Mouse (Mus musculus) kidney, adult 8-10 months (tissue): Measurements from ENCODE around the gene Kctd6.

Experiments
- DNase-seq, 2 experiments: peaks; one replicate each; pipeline ENCODE4 v3.0.0; 2022

Kctd6 gene

DNA sequence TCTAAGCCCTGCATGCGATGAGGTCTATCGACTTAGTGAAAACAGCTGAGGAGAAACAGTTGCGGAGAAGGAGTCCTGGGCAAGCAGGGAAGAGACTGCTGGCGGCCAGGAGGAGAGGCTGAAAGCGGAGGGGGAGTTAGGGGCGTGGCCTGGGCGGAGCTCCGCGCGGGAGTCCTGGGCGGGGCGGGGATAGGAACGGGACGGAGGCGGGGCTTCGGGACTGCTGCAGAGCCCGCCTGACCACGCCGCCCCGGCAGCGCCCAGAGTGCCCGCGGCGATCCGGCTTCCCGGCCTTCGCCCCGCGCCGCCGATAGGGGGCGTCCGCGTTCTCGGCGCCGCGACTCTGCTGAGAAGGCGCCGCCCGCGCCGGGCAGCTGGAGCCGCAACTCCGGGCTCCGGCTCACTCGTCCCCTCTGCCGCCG is at the start of gene Kctd6:
Kctd6 (plus strand) TSS at position 338 of the 422 bp plus-strand sequence.
- DNase-seq, result peak; percentile 96 to 98

- no peak for DNase-seq
These were observed 49.5 kb upstream of the Kctd6 start for GRCm38 (mm10) chr14:8164463-8164862.

GRCm38 (mm10) chr14:8172507-8173410 is 41.2 kb upstream of the Kctd6 start, which contains the start of gene Pdhb:
Gene Pdhb, minus strand, starts transcription at chr14:8173025.
- peak; percentile 99 to 100 for DNase-seq

DNA sequence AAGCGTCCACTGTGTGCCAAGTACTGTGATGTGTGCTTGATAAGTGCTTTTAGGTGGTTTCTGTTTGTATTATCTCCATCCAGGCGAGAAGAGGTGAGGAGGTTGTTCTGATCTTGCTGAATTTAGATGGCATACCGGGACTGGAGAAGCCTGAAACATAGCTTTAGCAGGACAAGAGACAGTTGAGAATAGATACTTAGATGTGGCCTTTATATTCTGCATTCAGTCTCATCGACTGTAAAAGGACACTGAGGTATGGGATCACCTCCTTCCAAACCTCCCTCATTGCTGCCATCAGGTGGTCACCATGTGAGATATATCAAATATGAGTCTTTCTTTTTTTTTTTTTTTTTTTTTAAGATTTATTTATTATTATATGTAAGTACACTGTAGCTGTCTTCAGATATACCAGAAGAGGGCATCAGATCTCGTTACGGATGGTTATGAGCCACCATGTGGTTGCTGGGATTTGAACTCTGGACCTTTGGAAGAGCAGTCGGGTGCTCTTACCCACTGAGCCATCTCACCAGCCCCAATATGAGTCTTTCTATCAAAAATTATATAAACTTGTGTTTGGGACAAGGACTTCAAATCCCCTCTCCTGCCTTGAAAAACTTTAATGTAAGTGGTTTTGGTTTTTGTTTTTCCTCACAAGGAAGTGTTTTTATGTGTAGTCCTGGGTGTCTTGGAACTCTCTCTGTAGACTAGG is 40.2 kb upstream of the Kctd6 start:
- peak; percentile 26 for DNase-seq

DNA sequence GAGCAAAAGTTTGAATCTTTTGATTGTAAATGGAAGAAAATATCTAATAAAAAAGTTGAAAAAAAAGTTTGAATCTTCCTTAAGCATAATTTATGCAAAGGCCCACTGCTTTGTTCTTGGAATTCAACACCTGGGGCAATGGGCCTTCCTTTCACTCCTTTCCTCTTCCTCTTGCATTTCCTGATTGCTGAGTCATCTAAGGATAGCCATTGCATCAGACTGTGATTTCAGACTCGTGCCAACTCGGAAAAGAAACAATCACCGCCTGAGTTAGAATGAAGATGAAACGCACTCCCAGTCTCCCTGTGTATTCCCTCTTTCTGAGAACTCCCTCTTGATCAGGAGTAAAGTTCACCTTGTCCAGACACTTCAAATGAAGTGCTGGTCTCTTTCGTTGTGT is 39.3 kb upstream of the Kctd6 start:
- DNase-seq, result no peak

DNA sequence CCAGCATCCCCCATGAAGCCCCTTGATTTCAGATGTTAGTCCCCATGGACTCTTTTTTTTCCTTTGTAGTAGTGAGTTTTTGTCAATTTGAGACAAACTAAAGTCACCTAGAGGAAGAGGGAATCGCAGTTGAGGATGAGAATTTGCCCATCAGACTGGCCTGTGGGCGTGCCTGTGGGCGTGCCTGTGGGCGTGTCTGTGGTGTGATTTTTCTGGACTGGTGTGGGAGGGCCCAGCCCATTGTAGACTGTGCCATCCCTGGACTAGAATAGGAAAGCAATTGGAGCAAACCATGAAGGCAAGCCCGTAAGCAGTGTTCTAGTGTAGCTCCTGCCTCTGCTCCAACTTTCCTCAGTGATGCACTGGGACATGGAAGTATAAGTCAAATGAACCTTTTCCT is 37.7 kb upstream of the Kctd6 start:
- DNase-seq, result no peak

- DNase-seq, result no peak
These were observed 33.4 kb upstream of the Kctd6 start for GRCm38 (mm10) chr14:8180371-8181035.

DNA sequence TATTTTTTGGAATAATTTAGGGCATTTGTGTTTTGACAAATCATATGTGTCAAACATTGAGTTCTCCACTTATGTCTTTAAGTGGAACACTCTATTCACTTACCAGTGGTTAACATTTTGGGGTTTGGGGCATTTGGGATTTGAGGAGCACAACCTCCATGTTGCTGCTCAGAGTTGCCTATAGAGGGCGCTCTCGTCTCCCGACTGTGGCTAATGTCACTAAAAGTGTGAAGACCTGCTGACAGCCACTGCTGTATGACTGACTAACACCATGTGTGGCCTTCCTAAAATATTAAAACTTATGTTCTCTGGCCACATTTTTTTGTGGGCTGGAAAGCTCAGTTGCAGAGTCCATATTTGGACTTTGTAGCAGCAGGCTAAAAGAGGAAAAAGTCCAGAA is 30.6 kb upstream of the Kctd6 start:
- DNase-seq, result no peak

- DNase-seq, result peak in 1 of 2 experiments; percentile 39
These were observed 27.5 kb upstream of the Kctd6 start for GRCm38 (mm10) chr14:8186278-8187045.

DNA sequence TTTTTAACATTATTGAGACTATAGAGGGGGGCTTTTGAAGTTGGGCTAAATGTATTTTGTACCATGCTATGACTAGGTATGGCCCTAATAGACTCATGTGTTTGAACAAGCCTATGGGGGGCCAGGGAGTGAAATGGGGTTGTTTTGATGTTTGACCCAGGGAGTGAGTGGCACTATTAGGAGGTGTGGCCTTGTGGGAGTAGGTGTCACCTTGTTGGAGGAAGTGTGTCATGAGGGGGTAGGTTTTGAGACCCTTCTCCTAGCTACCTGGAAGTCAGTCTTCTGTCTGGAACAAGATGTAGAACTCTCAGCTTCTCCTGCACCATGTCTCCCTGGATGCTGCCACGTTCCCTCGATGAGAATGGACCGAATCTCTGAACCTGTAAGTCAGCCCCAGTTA is 23.4 kb upstream of the Kctd6 start:
- DNase-seq, result no peak

DNA sequence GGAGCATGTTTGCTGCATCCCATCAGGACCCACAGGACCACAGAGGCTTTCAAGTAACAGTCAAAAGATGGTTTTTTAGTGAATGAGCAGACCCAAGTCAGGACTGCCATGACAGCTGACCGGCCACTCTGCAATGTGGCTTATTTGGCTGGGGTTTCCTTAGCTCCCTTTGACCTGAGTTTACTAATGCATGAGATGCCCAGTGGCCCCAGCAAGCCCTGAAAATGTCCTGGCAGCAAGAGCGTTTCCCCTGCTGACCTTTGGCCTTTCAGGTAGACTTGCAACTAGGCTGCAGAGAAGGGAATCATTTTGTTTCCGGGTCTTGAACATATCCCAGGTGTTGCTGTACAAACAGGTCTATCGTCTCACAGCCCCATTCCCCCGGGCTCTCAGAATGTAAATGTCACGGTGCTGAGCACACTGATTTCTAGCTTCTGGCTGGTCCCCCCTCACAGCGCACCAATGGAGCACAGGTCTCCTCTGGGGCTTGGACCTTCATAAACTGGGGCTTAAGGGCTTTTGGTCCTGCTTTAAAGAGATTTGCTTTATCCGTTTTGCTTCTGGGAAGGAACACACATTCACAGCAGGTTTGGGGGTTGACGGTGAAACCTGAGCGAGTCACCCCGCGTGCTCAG is 22.5 kb upstream of the Kctd6 start:
- DNase-seq, result no peak

GRCm38 (mm10) chr14:8192727-8193126 is 21.2 kb upstream of the Kctd6 start:
- no peak for DNase-seq

DNA sequence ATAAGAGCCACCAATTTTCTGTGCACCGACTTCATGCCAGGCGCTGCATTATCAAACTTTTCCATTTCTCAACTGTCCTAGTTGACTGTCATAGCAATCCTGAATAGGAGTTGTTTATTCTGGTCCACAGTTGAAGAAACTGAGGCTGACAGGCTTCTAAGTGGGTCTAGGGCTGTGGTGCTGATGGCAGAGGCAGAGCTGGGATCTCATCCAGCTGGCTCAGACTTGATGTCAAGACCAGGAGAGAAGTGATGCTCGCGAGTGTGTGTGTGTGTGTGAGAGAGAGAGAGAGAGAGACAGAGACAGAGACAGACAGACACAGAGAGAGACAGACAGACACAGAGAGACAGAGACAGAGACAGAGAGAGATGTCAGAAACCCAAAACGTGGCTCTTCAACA is 13.2 kb upstream of the Kctd6 start:
- no peak for DNase-seq

- DNase-seq, result no peak
These were observed 12.2 kb upstream of the Kctd6 start for GRCm38 (mm10) chr14:8201715-8202114.

DNA sequence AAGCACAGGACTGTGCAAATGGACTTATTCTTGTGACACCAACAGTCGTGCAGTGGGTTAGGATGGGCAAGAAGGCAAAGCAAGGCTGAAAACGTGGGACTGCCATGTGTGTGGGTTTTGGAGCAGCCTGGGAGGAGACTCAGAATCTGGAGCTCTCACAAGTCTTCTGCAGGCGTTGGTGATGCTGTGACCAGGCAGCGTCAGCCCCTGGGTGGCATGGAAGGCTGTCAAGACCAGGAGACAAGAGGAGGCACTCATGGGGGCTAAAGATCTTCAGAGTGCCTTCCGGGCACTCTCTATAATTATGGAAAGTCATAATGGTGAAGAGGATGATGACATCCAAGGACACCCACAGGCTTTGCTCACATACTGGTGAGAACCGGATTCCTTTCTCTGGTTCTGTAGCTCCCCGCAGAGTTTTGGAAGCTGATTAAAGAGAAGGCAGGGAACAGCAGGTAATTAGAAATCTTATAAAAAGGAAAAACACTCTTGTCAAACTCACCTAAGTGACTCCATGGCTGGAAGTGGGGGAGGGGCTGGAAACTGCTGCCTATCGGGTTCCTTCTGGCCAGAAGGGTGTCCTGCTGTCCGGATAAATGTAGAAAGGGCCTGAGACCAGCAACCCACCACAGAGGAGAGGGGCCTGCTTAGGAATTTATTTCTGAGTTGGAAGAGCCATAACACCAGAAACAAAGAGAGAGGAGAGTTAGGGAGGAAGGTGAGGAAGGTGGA is 7.6 kb upstream of the Kctd6 start:
- no peak for DNase-seq

GRCm38 (mm10) chr14:8207105-8207504 is 6.8 kb upstream of the Kctd6 start:
- no peak for DNase-seq

DNA sequence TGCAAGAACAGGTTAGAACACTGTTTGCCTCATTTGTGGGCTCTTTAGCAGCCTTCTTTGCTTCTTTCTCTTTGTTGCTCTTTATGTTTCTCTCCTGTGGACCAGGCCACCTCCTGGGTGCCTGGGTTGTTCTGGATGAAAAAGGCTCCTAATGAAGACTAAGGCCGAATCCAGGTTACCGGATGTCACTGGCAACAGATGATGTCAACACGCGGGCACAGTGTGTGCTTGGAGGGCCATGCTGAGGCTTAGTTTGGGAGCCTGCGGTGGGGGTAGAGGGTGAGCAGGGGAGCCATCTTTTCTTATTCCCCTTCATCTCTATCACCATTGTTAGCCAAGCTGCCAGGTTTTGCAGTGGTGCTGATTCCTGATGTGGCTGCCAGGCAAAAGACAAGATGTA is 6.4 kb upstream of the Kctd6 start:
- no peak for DNase-seq

GRCm38 (mm10) chr14:8208876-8209275 is 5.1 kb upstream of the Kctd6 start:
- no peak for DNase-seq

DNA sequence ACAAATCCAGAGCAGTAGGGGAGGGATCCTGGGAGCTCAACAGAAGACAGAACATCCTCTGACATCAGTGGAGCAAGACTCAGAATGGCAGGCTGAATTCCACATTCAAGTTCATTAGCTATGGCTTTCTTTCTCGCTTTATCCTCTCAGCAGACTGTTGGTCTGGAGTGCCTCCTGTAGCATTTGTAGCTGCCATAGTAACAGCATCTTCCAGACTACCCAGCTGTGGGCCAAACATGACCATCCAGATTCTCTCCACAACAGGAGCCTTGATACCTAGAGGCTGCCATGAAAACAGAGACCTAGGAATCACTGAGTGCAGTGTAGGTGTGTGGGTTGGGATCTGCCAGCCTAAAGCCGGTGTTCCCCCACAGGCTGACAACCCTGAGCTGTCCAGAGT is 4.0 kb upstream of the Kctd6 start:
- DNase-seq, result no peak

DNA sequence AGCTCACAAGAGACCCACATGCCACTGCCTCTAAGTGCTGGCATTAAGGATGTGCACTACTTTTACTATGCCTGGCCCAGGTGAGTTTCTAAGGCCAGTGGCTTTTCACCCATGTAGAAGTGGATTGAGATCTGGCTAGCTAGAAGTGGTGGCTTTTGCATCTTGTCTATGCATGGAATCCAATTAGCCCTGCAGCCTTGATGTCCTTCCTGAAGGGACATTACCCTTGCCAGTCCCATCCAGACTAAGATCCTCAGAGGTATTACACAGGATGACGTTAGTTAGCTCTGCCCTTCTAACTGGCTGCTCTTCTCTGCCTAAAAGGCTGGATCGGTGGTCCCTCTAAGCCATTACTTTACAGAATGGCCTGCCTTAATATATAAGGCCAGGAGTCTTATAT is 944 bp upstream of the Kctd6 start:
- no peak for DNase-seq
